Mouse (Mus musculus) brain, embryonic 14.5 days (tissue): ENCODE results near the gene Eml4.

Source experiments
- CTCF ChIP-seq: fragments of 200-500 bp; IDR thresholded peaks from 2 replicates; pipeline ENCODE4 v1.5.1; 2012; ENCODE audit warnings: inconsistent platforms, mild to moderate bottlenecking, moderate library complexity, borderline replicate concordance; ENCODE audit not compliant: insufficient read depth, insufficient read length; ENCODE audit errors: extremely low read depth
- POLR2A ChIP-seq: fragments of 200-500 bp; IDR thresholded peaks from 2 replicates; pipeline ENCODE4 v1.6.1; 2012; ENCODE audit warnings: mild to moderate bottlenecking, inconsistent platforms, borderline replicate concordance; ENCODE audit not compliant: poor library complexity, insufficient read depth, insufficient read length, severe bottlenecking; ENCODE audit errors: extremely low read depth

DNA sequence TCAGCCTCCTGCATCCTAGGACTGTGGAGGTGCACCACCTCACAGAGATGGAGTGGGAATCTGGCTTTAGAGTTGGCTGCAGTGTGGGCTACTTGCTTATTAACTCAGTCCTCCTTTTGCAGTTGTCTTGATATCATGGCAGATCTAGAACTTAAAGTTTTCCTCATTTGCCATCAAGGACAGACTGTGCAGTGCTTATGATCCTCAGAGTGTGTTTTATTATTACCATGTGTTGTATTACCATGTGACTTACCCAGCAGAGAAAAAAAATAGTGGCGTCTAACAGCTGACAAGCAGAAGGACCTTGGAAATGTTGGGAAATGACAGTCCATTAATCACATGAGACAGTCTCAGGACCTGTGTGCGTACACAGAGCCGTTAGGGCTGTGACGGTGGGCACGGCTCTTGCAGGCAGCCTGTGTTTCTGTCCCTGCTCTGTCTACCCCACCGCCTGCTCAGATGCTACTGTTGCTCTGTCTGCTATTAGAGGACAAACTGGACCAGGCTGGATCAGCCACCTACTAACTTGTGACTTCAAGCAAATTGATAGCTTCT, 116.0 kb downstream of the Eml4 start:
- TF ChIP-seq POLR2A (no peak), CTCF (no peak)
